Mouse (Mus musculus) myocyte (in vitro differentiated cells): ENCODE results near the gene 5330417H12Rik.

Source experiments
- E2F4 ChIP-seq: IDR thresholded peaks from one replicate; pipeline ENCODE4 v1.6.1; 2011; ENCODE audit warnings: mild to moderate bottlenecking, control low read depth, moderate library complexity; ENCODE audit not compliant: insufficient read depth
- MYOD1 ChIP-seq, 3 experiments: IDR thresholded peaks; one replicate each; pipeline ENCODE4 v1.6.1; 2011; ENCODE audit warnings: control low read depth in 2 of 3, low read depth in 2 of 3, mild to moderate bottlenecking in 2 of 3, moderate library complexity in 1 of 3; ENCODE audit not compliant: insufficient read length in 2 of 3, control insufficient read depth in 1 of 3
- MYOG ChIP-seq, 3 experiments: IDR thresholded peaks; one replicate each; pipeline ENCODE4 v1.6.1; 2011; ENCODE audit warnings: control low read depth in 2 of 3, low read depth in 2 of 3, mild to moderate bottlenecking in 2 of 3; ENCODE audit not compliant: insufficient read length in 2 of 3, control insufficient read depth in 1 of 3, insufficient read depth in 1 of 3
- POLR2A ChIP-seq: IDR thresholded peaks from one replicate; pipeline ENCODE4 v1.6.1; 2011; ENCODE audit warnings: low read depth, mild to moderate bottlenecking, control low read depth, moderate library complexity; ENCODE audit not compliant: insufficient read length
- POLR2AphosphoS2 ChIP-seq: IDR thresholded peaks from one replicate; pipeline ENCODE4 v1.6.1; 2011; ENCODE audit warnings: low read depth, control low read depth; ENCODE audit not compliant: insufficient read length
- TCF12 ChIP-seq: IDR thresholded peaks from one replicate; pipeline ENCODE4 v1.6.1; 2011; ENCODE audit warnings: mild to moderate bottlenecking, control low read depth; ENCODE audit not compliant: poor library complexity, insufficient read depth, severe bottlenecking
- USF1 ChIP-seq: IDR thresholded peaks from one replicate; pipeline ENCODE4 v1.6.1; 2011; ENCODE audit warnings: low read depth, mild to moderate bottlenecking, control low read depth, moderate library complexity

- TF ChIP-seq TCF12 (no peak), POLR2A (no peak), MYOD1 (IDR thresholded peaks at IDR 0.05; ENCODE audit: control insufficient read depth in 1 of 3, insufficient read length in 2 of 3, low read depth in 2 of 3) (no peak), POLR2AphosphoS2 (no peak), USF1 (no peak), MYOG (IDR thresholded peaks at IDR 0.05; ENCODE audit: control insufficient read depth in 1 of 3, insufficient read depth in 1 of 3, insufficient read length in 2 of 3, low read depth in 2 of 3) (no peak), E2F4 (no peak)
Measured at GRCm38 (mm10) chr7:107600651-107601050, 24.3 kb downstream of the 5330417H12Rik start.
